In genomic region chr2:71843316-71843715, GRCm38 (mm10) we compare ENCODE assay signal across 12 mouse cellular contexts. TPM values are rescaled to one million over a fixed set of nuclear protein-coding genes. Genes with fewer than 3 reads are reported as not detected.
DNase-seq lines count a peak whose midpoint lies in the region; ATAC-seq and TF ChIP-seq lines count a peak whose summit lies in the region.
"Had no signal": no experiment of that assay in that cellular context is flagged by ENCODE, and none has a peak within 500 bp of the region (broad histone marks: within the 10 kb centered on the region; RNA-seq: fewer than 3 reads in every experiment).

No protein-coding gene starts in this region.

- WGBS in liver, postnatal 0 days (ENCODE audit: insufficient replicate concordance): 49% methylated on average over 9 of the region's 9 CpGs
- WGBS in liver, embryonic 11.5 days: 76% methylated on average over 9 of the region's 9 CpGs
- 88% methylated on average over 9 of the region's 9 CpGs for WGBS in forebrain, embryonic 16.5 days

- H3K9me3 ChIP-seq in liver, postnatal 0 days (ENCODE audit: low read length): no peaks in the 10 kb centered on the region
- H3K9me3 ChIP-seq in liver, embryonic 11.5 days (ENCODE audit: control insufficient read depth, low read length): no peaks in the 10 kb centered on the region
- no peaks in the 10 kb centered on the region for H3K9me3 ChIP-seq in forebrain, embryonic 16.5 days (ENCODE audit: control insufficient read depth, low read length)
- H3K9me3 ChIP-seq: embryonic facial prominence, embryonic 12.5 days; forebrain, embryonic 12.5 days; G1E; limb, embryonic 12.5 days had no signal

- no peaks in the 10 kb centered on the region for H3K27me3 ChIP-seq in liver, postnatal 0 days (ENCODE audit: insufficient read depth, low read length)
- no peaks in the 10 kb centered on the region for H3K27me3 ChIP-seq in liver, embryonic 11.5 days (replicated peaks; ENCODE audit: control insufficient read depth, insufficient read depth, low read length)
- H3K27me3 ChIP-seq in forebrain, embryonic 16.5 days (replicated peaks; ENCODE audit: control insufficient read depth, insufficient read depth, low read length): no peaks in the 10 kb centered on the region
- H3K27me3 ChIP-seq: embryonic facial prominence, embryonic 12.5 days; forebrain, embryonic 12.5 days; limb, embryonic 12.5 days had no signal

- H3K9ac ChIP-seq in liver, postnatal 0 days (replicated peaks): no peak overlapping the region
- H3K9ac ChIP-seq in liver, embryonic 11.5 days (ENCODE audit: low read depth, low read length): no peak overlapping the region
- no peak overlapping the region for H3K9ac ChIP-seq in forebrain, embryonic 16.5 days (replicated peaks; ENCODE audit: low read depth, low read length)
- H3K9ac ChIP-seq: embryonic facial prominence, embryonic 12.5 days; forebrain, embryonic 12.5 days; limb, embryonic 12.5 days had no signal

- ATAC-seq in liver, postnatal 0 days: peak; percentile 48; the same call in 1 of the 2 replicates
- no peak for ATAC-seq in liver, embryonic 11.5 days (replicated peaks; ENCODE audit: low FRiP score)
- ATAC-seq in hematopoietic stem cell, adult 5-6 weeks (replicated peaks in 1 of 2; ENCODE audit: insufficient read depth in 1 of 2, low FRiP score in 2 of 2, low TSS enrichment in 1 of 2, low read depth in 1 of 2, poor library complexity in 2 of 2, severe bottlenecking in 2 of 2): peak; percentile 90 to 91
- no peak for ATAC-seq in forebrain, embryonic 16.5 days

- no peaks in the 10 kb centered on the region for H3K4me1 ChIP-seq in liver, postnatal 0 days (ENCODE audit: insufficient read depth)
- H3K4me1 ChIP-seq in liver, embryonic 11.5 days (replicated peaks; ENCODE audit: control insufficient read depth, insufficient read depth, low read length): no peaks in the 10 kb centered on the region
- H3K4me1 ChIP-seq in forebrain, embryonic 16.5 days (replicated peaks; ENCODE audit: control insufficient read depth, insufficient read depth, low read length): no peaks in the 10 kb centered on the region
- H3K4me1 ChIP-seq: embryonic facial prominence, embryonic 12.5 days; forebrain, embryonic 12.5 days; limb, embryonic 12.5 days had no signal

- peak overlapping the region; percentile 30; the same call in 1 of the 2 replicates for H3K27ac ChIP-seq in liver, postnatal 0 days (ENCODE audit: low read depth)
- no peak overlapping the region for H3K27ac ChIP-seq in liver, embryonic 11.5 days (ENCODE audit: low read depth, low read length)
- H3K27ac ChIP-seq in forebrain, embryonic 16.5 days (ENCODE audit: low read length): no peak overlapping the region
- H3K27ac ChIP-seq: embryonic facial prominence, embryonic 12.5 days; forebrain, embryonic 12.5 days; limb, embryonic 12.5 days had no signal

- H3K4me3 ChIP-seq in liver, postnatal 0 days (ENCODE audit: low read depth, low read length): no peak overlapping the region
- no peak overlapping the region for H3K4me3 ChIP-seq in liver, embryonic 11.5 days (ENCODE audit: low read depth, low read length)
- no peak overlapping the region for H3K4me3 ChIP-seq in forebrain, embryonic 16.5 days (replicated peaks; ENCODE audit: low read length)
- H3K4me3 ChIP-seq: embryonic facial prominence, embryonic 12.5 days; forebrain, embryonic 12.5 days; limb, embryonic 12.5 days; myocyte had no signal

- no peak for DNase-seq in liver, postnatal 0 days
- DNase-seq in liver, embryonic 11.5 days (ENCODE audit: low spot score): no peak
- peak; percentile 11 for DNase-seq in T-cell, adult 2 months (ENCODE audit: low spot score)
- peak; percentile 35 for DNase-seq in thymus, postnatal 0 days (ENCODE audit: low spot score)
- no peak for DNase-seq in cerebellum, postnatal 25 days

- H3K4me2 ChIP-seq in liver, postnatal 0 days (ENCODE audit: low read depth, low read length): no peak overlapping the region
- H3K4me2 ChIP-seq in liver, embryonic 11.5 days: no peak overlapping the region
- no peak overlapping the region for H3K4me2 ChIP-seq in forebrain, embryonic 16.5 days (ENCODE audit: low read length)
- H3K4me2 ChIP-seq: embryonic facial prominence, embryonic 12.5 days; forebrain, embryonic 12.5 days; limb, embryonic 12.5 days had no signal

- TF ChIP-seq CTCF in liver, postnatal 0 days (IDR thresholded peaks at IDR 0.05; ENCODE audit: low read depth): no peak

- no peak for TF ChIP-seq EP300 in liver, postnatal 0 days (IDR thresholded peaks at IDR 0.05; ENCODE audit: low read depth)

- H3K36me3 ChIP-seq in liver, postnatal 0 days (replicated peaks; ENCODE audit: insufficient read depth, low read length): no peaks in the 10 kb centered on the region; the same call in 1 of the 2 replicates
- peaks cover 4% of the 10 kb centered on the region; the same call in 1 of the 2 replicates for H3K36me3 ChIP-seq in liver, embryonic 11.5 days (ENCODE audit: control insufficient read depth, insufficient read depth, low read length)
- H3K36me3 ChIP-seq in forebrain, embryonic 16.5 days (ENCODE audit: control insufficient read depth, insufficient read depth): 0 out of 2 replicates have a peak, but pooled peaks cover 2% of the 10 kb centered on the region
- H3K36me3 ChIP-seq: G1E; limb, embryonic 12.5 days had no signal

RNA-seq across cellular contexts. Expression of gene Pdk1, which starts 29.7 kb away (rescaled TPM):
- 24.5 and 27.1 TPM in 2 replicates for polyA plus RNA-seq in liver, postnatal 0 days (2015; fragmentation: Nextera tagmentation; extraction: Ambion mirVana)
- 133 and 144 TPM in 2 replicates for polyA plus RNA-seq in liver, embryonic 11.5 days (2014; fragmentation: Nextera tagmentation; extraction: Ambion mirVana)
- 108 and 111 TPM in 2 replicates for total RNA-seq in hematopoietic stem cell, adult 5-6 weeks (2017)
- polyA plus RNA-seq in thymus, postnatal 0 days (2015; fragmentation: Nextera tagmentation; extraction: Ambion mirVana): 60.2 and 73.8 TPM in 2 replicates
- polyA plus RNA-seq in forebrain, embryonic 16.5 days (2015; fragmentation: Nextera tagmentation; extraction: Ambion mirVana): 24.2 and 27.2 TPM in 2 replicates

Comparison
In these comparisons a context has a peak if more than half of its experiments do, and no peak if none do; other contexts are left out.
1. ATAC-seq: peak in liver, postnatal 0 days (single experiment) and hematopoietic stem cell, adult 5-6 weeks (2 of 2); none in liver, embryonic 11.5 days (single experiment) and forebrain, embryonic 16.5 days (single experiment).
2. DNase-seq: peak in T-cell, adult 2 months (single experiment) and thymus, postnatal 0 days (single experiment); none in liver, postnatal 0 days (single experiment), liver, embryonic 11.5 days (single experiment) and cerebellum, postnatal 25 days (0 of 2).